Mouse (Mus musculus): ENCODE measurements at regions not wholly inside any gene's neighbourhood (a gene's known extent, or its start where the extent isn't known, plus 50 kb on each side); places are given as distances from the start of the nearest gene placed in this dataset.

- no peak for DNase-seq
Observed at GRCm38 (mm10) chr8:98955803-98956202, 460.5 kb downstream of the Cdh8 start.

GRCm38 (mm10) chr8:98913159-98913777, 503.0 kb downstream of the Cdh8 start:
- no peak for DNase-seq

DNA sequence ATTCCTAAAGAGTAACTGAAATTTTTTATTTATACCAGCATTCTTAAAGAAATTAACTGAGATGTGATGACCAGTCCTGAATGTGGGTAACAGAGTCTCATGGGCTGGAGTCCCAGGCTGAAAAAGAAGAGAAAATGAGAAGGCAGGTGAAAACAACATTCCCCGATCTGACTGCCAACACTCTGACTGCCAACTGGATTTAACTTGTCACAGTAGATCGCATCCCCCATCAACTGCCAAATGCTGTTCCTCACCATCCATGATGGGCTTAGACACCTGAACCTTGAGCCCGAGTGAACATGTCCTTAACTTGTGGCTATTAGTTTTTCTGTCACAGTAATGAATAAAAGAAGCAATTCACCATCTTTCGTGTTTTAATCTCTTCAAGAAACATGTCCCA, 522.9 kb downstream of the Cdh8 start:
- no peak for DNase-seq

DNA sequence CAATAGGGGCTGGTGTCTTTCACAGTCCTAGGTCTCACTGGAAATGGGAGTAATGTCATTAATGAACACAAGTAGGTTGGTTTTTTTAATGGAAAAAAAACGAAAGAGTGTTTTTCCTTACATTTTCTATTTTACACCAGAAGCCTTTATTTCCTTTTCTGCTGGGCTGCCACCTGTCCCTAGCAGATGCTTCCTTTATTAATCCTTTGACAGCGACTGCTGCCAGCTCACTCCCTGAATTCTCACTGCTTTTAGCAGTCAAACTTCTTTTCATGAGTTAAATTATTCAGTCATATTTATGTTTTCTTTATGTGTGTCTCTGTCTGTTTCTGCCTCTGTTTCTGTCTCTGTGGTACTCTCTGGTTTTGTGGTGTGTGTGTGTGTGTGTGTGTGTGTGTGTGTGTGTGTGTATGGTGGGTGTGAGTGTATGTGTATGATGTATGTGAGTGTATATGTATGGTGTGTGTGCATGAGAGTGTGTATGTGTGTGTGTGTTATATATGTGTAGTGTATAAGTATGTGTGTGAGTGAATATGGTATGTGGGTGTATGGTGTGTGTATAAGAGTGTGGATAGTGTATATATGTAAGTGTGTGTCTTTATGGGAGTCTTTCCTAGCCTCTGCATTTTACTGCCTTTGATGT, 554.5 kb downstream of the Cdh8 start:
- no peak for DNase-seq

GRCm38 (mm10) chr8:98861175-98861574, 555.1 kb downstream of the Cdh8 start:
- DNase-seq = no peak

DNA sequence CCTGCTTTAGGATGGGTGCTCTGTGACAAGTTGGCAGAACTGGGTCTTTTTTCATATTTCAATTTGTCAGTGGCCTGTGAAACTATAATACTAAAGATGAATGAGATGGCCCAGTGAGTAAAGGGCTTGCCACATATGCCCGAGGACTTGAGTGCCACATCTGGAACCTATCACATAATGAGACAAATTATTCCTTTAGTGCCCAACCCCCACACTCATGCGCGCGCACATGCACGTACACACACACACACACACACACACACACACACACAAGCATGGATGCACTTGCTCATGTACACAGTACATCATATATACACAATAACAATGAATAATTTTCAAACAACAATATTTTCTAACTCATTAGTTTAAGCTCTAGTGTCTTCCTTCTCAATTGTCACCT, 555.9 kb downstream of the Cdh8 start:
- no peak for DNase-seq

DNA sequence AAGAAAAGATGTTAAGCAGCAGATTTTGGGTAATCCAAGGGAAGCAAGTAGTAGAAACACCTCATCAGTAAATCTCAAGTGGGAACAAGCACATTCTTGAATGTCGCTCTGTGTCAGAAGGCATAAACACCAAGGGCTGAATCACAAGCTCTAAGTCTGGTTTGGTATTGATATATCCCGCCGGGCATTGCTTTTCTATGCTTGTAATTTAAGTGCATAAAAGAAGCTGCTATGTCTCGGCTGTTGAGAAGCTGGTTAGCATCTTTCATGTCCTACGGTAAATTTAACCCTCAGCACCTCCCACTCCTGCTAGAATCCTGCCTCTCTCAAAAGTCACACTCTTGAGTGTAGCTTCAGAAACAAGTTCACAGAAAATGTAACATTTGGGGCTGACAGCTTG, 586.8 kb downstream of the Cdh8 start:
- no peak for DNase-seq

GRCm38 (mm10) chr8:98829006-98829405, 587.3 kb downstream of the Cdh8 start:
- DNase-seq = no peak

DNA sequence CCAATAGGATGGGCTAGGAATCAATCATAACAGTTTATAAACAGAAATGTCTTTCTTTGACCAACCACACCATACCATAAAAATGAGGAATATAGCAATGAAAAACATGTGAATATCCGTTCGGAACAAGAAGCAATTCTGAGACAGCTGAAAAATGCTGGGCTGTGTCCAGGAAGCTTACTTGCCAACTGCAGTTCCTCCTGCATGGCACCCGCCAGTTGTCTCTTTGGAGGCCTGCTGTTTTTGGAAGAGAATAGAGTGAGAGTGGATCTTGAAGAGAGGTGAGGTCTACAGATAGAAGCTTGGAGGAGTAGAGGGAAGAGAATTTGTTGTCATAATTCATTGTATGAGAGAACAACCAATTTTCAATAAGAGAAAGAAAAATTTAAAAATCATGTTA, 604.3 kb downstream of the Cdh8 start:
- no peak for DNase-seq

GRCm38 (mm10) chr8:98797445-98797844, 618.8 kb downstream of the Cdh8 start:
- DNase-seq = no peak

DNA sequence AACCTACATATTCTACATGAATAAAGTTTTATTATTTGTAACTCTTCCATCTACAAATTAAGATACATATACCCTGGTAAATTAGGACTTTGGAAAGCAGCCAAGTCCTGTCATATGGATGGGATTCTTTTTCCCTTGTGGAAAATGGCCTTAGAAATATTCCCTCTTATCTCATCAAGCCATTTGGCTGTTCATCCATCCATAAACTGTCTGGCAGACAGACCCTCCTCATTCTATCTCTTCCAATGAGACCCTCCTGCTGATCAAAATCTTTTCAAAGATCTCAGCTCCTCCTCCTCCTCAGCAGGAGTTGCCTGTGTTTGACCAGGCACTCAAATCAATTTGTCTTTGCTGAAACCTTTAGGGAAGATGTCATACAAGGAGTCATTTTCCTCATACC, 649.2 kb downstream of the Cdh8 start:
- no peak for DNase-seq

DNA sequence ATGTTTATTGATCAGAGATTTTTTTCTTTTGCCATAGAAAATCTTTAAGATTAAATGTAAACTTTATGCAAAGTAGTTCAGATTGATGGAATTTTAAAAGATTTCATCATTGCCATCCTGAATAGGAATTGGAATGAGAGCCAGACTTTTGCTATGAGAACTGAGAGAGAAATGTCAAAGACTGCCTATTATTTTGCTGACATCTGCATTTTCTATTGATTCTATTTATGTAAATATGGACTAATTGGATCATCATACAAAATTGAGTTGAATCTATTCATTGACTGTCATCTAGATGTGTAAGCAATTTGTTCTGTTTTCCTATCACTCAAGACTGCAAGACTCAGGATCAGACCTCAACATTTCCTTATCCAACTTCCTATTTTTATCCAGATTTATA, 659.7 kb downstream of the Cdh8 start:
- DNase-seq = no peak

GRCm38 (mm10) chr8:98755795-98756194, 660.5 kb downstream of the Cdh8 start:
- DNase-seq = no peak

DNA sequence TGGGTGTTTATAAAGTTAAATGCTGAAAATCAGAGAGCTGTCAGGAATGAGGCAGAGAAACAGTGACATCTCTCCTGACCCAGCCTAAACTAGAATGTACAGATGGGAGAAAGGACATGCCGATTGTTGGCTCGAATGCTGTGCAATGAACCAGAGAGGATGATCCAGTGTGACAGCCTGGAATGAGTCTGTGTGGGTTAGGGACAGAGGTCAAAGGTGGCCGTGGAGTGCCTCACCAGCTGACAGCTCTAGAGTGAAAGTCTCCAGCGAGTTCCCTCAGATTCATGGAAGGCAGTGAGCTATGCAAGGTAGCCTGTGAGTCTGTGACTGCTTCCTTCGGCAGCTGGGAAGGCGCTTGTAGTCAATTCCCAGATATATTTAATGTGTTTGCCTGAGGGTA, 663.9 kb downstream of the Cdh8 start:
- DNase-seq = no peak

DNA sequence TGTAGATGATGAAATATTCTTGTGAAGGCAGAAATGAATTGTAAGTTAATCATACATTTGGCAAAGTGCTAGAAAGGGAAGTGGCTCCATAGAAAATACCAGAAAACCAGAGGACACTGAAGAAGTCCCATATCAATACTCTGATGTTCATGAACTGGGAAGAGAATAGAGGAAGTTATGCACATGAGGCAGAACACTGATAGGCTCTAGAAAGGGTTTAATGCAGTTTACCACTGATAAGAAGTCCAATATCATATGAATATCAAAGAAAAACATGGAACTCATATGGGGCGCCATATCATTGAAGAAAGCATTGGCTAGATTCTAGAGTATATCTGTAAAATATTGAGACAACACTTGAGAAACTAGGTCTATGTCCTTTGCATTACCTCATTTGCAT, 708.5 kb downstream of the Cdh8 start:
- no peak for DNase-seq

DNA sequence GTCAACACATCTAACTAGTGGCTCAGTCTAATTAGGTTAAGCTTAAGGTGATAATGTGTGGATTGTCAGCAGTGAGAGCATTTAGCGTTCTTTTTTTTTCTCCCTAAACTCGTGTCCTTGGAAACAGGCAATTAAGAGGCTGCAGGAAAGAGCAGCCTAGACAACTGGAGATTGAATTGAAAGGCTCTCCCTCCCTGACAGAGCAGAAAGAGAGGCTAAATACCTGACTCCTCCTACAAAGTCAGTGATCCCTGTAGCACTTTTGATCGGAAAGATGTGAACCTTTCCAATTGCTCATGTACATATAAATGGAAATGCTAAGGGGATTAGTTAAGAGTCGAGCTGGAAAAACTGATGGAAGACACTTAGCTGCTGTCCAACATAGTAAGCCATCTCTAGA, 710.1 kb downstream of the Cdh8 start:
- DNase-seq = no peak

DNA sequence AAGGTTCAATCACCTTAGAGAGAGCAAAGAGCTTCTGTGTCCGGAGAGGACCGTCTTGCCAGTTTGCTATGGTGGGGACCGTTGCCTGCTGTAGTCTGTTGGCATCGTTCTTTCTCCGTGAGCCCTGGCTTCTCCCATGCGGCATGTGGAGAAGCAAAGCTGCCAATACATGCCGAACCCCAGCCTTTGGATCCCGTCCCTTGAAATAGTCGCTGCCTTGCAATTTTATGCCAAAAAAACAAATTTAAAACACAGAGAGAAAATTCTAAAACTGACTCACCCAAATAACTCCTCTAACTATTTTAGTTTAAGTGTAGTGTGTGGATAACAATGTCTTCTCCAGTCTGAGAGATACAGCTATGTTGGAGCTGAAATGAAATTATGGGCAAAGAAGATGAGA, 731.1 kb downstream of the Cdh8 start:
- no peak for DNase-seq

DNA sequence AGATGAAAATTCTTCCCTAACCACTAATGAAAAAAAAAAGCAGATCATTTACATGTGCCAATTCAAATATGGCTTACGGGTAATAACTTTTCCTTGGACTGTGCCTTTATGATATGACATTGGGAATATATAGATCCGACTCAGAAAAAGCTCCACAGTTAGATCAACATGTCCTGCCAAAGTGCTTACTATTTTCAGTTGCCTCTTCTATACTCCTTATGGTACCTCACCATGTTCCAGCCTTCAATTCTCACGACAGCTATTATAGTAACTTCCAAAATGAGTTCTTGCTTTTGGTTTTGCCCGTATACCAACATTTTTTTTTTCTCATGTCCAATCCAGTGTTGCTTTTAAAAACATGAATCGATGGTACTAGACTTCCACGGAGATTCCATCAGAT, 731.7 kb downstream of the Cdh8 start:
- no peak for DNase-seq

GRCm38 (mm10) chr8:98680065-98680464, 736.2 kb downstream of the Cdh8 start:
- no peak for DNase-seq

DNA sequence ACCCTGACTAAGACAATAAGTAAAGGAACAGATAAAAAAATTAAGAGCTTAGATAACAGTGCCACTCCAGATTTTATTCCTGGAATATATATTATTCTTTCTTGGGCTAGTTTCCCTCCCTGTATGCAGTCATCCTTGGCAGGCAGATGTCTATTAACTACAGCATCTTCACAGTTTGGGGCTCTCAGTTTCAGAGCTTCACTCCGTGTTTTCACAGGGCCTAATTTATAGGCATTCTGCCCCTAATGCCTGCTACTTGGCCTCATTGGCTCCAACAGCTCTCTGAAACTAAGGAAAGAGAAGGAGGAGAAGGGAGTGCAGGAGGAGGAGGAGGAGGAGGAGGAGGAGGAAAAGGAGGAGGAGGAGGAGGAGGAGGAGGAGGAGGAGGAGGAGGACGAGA, 757.0 kb downstream of the Cdh8 start:
- DNase-seq = no peak

DNA sequence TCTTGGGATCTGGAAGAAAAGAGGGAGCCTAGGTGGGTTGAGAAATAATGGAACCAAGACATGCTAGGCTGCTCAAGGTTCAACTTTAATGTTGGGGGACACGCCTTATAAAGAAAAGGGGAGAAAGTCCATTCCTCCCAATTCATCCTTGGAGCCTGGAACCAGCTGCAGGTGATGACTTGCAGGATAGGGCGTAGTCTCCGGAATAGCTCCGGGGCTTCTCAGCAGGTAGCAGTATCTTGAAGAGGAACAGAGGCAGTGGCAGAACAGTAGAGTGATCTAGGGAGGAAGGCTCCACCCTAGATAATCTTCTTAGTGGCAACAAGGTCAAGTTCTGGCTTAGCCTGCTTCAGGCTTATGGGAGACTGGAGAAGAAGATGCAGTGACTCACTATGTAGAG, 764.0 kb downstream of the Cdh8 start:
- DNase-seq = peak; percentile 78

GRCm38 (mm10) chr8:98651010-98651409, 765.3 kb downstream of the Cdh8 start:
- no peak for DNase-seq

DNA sequence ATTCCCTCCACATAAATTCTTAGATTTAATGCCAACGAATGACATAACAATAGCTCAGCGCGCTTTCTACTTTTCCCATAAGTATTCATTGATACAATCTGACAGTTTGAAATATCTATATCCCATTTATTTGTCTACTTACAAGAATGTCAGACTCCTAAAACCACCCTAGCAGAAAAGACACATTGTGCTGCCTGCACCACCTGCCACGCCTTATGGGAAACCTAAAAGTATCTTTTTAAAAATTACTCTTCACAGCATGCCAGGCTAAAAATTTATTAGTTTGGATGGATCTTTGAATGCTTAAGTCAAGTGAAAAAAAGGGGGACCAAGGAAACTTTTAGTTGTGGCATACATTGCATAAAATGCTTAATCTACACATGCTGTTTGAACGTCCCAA, 788.1 kb downstream of the Cdh8 start:
- no peak for DNase-seq

DNA sequence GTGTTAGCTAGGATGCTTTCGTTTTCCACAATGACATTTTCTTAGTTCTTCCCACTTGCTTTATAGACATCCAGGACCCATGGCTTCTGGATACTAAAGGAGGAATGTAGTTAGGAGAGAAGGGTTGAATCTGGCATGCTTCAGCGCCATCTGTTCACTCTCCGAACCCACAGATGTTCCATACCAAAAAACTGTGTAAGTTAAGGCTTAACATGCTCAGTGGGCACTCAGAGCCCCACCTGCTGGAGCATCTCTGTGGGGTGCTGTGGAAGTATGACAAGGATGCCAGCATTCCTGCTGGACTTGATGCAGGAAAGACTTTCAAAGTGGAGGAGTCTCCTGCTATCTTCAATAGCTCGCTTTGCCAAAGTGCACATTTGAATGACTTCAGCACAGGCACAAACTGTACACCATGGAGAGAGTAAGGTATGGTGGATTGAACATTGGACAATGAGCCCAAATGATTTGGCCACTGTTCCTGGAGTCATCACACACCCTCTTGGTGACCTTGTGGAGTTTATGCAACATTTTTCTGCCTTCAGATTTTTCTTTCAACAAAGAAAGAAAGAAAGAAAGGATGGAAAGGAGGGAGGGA, 802.3 kb downstream of the Cdh8 start:
- DNase-seq = no peak

Measured in heart, adult 11 months (tissue).